ENCODE assay signal across 17 mouse cellular contexts in genomic region chr4:127153345-127153744, GRCm38 (mm10). TPM values are rescaled to one million over a fixed set of nuclear protein-coding genes. Genes with fewer than 3 reads are reported as not detected.
DNase-seq lines count a peak whose midpoint lies in the region.
"Had no signal": no experiment of that assay in that cellular context is flagged by ENCODE, and none has a peak within 500 bp of the region (broad histone marks: within the 10 kb centered on the region; RNA-seq: fewer than 3 reads in every experiment).

No protein-coding gene starts in this region.

- intact Hi-C loops in heart, postnatal 14 days (cut with DNase I), result no loop called here

- peak; percentile 76 for DNase-seq in heart, adult 11 months
- no peak for DNase-seq in heart, postnatal 14 days
- DNase-seq in testis, postnatal 10 days (ENCODE audit: low spot score), result peak; percentile 22
- no peak for DNase-seq in testis, postnatal 14 days (ENCODE audit: low spot score)
- peak; percentile 5 for DNase-seq in brain, adult 2 months (ENCODE audit: low read depth, low spot score)
- DNase-seq in T-cell, adult 2 months (ENCODE audit: low spot score), result no peak
- DNase-seq: adrenal gland, adult 2 months; adrenal gland, postnatal 10 days; adrenal gland, postnatal 25 days; B cell, adult 2 months; cerebellum, adult 11-12 months; cerebellum, adult 2 months; cerebellum, adult 9-10 months; cerebellum, postnatal 10 days; cerebellum, postnatal 25 days; forebrain, postnatal 0 days had no signal

RNA-seq across cellular contexts. Expression of gene Dlgap3, which starts 15.7 kb away (rescaled TPM):
- under 1 TPM; 0.26 to 0.29 TPM for total RNA-seq in heart, postnatal 14 days (2021)
- total RNA-seq: MEL had no signal

RNA-seq across cellular contexts. Expression of gene Tmem35b, which starts 29.9 kb away (rescaled TPM):
- 1 to 10 TPM; 1.6 to 2.2 TPM for total RNA-seq in heart, postnatal 14 days (2021)

Comparison
In these comparisons a context has a peak if more than half of its experiments do, and no peak if none do; other contexts are left out.
1. DNase-seq: peak in heart, adult 11 months (single experiment), testis, postnatal 10 days (single experiment) and brain, adult 2 months (single experiment); none in heart, postnatal 14 days (0 of 2), testis, postnatal 14 days (single experiment) and T-cell, adult 2 months (single experiment).